Mouse (Mus musculus): ENCODE measurements around the gene Ascl1.

The Ascl1 gene

DNA sequence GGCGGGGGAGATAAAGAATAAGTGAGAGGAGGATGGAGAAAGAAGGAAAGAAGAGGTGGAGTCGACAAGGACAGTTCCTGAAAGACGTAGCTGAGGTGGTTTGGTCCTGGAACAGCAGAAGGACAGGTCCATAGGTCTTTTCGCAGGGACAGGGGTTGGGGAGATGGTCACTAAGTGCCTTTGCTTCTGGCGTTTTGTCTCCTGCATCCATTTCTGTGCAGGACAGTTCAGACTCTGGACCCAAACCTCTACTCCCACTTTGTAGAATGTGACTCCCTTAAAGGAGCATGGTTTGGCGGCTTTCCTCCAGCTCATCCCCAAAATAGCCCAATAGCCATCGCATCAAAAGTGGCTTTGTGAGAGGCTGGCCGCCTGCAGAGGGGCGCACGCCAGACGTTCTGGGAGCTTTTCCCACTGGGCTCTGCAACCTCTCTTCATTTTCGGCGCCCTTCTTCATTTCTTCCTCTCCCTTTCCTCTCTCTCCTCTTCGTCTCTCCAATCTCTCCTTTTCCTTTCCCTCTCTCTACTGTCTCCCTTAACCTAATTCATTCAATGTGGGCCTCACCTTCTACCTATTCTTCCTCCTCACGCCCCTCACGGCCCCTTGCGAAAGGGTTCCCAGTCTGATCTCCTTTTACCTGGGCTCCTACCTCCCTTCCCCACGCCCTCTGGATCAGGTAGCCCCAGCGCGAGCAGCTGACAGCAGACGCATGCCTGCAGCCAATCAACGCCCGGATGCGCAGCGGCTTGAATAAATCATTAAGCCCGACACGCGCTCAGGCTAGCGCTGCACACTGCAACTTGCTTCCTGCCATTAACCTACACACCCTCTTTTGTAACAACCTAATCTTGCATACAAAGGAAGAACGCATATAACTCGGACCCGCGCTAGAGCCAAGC, 7.5 kb downstream of the Ascl1 start:
- DNase-seq (ENCODE audit: low read depth), result no peak

- DNase-seq (ENCODE audit: low read depth), result no peak
Measured at GRCm38 (mm10) chr10:87484831-87485720, 8.4 kb downstream of the Ascl1 start.

DNA sequence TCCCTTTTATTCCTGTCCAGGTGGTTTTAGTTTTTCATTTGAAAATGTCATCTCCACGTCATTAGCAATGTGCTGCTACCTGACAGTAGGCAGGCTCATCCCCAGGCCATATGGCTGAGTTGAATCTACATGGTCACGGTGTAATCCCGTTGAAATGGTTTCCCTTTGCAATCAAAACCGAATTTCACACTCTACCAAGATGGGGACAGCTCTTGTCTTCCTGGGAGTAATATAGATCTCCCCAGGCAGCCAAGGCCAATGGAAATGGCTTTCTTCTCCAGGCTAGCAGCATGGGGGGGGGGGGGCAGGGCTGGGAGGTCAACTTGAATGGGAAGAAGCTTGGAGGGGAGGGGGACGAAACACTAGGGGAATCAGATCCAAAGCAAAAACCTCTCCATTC, 15.6 kb downstream of the Ascl1 start:
- DNase-seq (ENCODE audit: low read depth), result no peak

GRCm38 (mm10) chr10:87474971-87475370, 18.5 kb downstream of the Ascl1 start:
- DNase-seq (ENCODE audit: low read depth), result no peak

DNA sequence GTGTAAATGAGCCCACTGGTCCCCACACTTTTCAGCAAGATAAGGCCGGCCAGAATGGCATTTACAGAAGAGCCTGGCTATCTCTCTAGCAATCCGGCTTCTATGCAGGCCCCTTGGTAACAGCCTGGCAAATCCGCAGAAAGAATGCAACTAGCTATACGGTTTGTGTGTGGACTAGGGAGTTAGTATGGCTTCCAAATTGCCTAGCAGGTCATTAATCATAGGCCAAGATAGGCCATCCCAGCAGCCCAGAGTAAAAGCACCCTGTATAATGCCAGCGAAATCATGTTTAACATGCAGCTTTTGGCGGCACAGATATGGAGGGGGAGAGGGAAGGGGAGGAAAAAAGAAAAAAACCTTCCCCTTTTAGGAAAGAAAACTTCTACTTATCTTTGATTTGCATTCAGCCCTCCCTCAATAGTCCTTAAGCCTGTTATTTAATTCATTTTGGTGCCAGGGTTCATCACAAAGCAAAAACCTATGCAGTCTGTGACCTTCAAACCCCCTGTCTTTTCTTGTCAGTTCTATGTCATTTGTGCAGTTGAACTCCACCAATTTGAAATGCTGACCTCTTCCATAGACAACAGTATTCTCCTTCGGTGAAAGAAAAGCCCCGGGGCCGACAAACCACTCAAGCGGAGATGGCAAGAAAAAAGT, 19.9 kb downstream of the Ascl1 start:
- DNase-seq (ENCODE audit: low read depth), result no peak

GRCm38 (mm10) chr10:87450777-87451176, 42.7 kb downstream of the Ascl1 start:
- no peak for DNase-seq (ENCODE audit: low read depth)

GRCm38 (mm10) chr10:87449368-87449767, 44.1 kb downstream of the Ascl1 start:
- DNase-seq (ENCODE audit: low read depth), result no peak

DNA sequence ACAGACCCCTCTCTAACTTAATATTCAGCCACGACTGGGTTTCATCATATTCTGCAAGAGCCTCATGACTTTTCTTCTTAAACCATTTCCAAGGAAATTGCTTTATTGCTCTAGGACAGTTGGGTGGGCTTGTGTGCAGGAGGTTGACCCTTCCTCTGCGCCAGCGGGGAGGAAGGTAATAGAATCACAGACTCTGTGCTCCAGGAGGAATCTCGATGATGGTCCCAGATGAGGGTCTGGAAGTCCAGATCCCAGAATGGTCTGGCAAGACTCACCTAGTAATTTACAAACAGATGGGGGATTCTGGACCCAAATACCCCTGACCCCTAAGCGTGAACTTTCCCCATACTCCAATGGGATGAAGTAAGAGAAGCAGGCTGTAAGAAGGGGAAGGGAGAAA, 45.2 kb downstream of the Ascl1 start:
- DNase-seq (ENCODE audit: low read depth), result no peak

GRCm38 (mm10) chr10:87447754-87448095, 45.7 kb downstream of the Ascl1 start:
- no peak for DNase-seq (ENCODE audit: low read depth)

DNA sequence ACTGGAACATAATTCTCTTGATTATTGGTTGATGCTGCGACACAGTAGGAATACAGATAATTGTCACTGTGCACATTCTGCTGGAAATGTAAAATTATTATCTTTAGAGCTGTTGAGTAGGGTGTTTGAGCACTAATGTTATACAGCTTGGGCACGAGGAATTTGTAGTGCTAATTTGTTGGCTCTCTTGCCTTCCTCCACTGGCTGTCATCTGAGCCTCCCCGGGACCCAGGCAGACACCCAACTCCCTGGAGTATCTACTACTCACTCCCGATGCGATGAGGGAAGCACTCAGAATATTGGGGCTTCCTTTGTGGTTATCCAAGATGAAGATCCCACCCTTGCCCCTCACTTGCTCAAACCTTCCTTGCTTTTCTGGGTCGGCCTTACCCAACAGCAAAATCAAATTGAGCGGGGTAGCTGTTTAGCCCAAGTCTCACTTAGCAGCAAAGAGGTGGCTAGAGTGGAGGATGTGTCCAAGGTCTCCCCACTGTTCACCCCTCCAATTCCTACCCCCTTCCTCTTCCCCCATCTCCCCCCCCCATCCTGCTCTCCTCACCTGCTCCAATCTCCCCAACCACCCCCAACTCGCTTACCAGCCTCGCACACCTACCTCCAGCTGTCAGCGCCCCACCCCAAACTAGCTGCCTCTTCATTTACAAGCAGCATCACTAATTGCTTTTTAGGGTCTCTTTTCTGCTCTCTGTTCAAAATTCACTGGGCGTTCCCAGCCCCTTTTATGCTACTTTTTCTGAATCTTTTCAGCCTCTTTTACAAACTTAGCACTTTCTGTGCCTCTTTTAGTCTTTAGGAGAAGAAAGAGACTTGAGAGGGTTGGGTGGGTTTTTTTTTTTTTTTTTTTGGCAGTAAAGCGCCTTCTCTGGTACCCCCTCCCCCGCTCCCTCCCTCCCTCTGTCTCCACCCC, 46.4 kb downstream of the Ascl1 start:
- no peak for DNase-seq (ENCODE audit: low read depth)

GRCm38 (mm10) chr10:87446139-87446828, 47.2 kb downstream of the Ascl1 start:
- no peak for DNase-seq (ENCODE audit: low read depth)
